Mouse (Mus musculus) MN1 (cell line): ENCODE results near the gene Adora3.

Experiments
- DNase-seq: peaks from one replicate; pipeline ENCODE4 v3.0.0-alpha.2; 2016; ENCODE audit warnings: low spot score

Adora3 gene

DNA sequence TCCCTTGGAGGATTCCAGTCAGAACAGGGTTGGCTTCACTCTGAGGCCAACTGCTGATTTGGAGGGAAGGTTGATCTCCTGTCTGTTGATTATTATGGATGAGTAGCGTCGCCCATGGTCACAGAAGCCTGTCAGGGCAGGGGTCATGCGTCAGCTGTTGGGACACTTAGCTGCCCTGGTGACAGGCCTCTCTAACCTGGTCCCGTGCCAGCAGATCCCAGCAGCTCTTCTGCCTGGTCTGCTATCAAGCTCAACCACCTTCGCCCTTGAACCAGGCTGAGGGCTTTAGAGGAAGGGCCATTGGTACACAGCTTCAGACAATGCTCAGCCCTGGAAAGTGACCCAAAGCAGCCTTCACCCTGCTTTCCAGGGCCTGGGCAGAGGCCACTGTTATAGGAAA is 5.4 kb downstream of the Adora3 start:
- DNase-seq: no peak

DNA sequence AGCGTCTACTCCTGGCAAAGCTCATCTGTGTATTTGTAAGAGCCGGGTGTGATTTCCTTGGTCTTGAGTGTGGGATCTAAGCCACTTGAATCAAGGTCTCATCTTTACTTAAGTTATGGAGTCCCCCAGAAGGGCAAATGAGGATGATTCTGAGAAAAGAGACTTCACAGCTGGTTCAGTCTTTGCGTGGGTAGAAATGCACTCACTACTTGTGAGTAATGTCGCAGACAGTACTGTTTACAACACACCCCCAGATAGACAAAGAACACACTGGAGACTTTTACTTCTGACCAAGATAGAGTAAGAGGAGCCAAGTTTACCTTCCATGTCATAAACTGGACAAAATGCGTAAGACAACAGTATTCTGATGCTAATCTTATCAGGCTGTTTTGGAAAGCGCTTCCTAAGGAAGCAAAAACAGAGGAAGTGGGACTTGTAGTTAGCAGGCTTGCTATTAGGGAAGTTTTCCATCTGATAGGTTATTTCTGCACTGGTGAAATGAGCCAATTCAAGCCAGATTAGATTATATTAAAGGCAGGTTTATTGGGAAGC is 6.7 kb downstream of the Adora3 start:
- DNase-seq: no peak

DNA sequence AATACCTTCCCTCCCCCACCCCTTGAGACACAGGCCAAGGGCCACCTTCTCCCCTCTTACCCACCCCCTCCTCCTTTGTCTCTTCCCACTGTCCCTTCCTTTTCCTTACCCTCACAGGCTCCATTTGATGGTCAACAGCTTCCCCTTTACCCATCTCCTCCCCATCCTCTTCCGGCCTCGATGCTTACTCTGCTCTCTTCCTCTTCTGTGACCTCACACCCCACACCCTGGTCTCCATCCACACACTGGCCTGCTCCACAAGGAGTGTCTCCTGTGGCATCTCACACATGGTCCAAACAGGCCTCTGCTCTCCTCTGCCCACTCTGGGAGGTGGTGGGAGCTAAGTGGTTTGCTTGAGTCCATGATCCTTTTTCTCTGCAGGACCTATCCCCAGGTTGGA is 7.3 kb downstream of the Adora3 start:
- DNase-seq: no peak

DNA sequence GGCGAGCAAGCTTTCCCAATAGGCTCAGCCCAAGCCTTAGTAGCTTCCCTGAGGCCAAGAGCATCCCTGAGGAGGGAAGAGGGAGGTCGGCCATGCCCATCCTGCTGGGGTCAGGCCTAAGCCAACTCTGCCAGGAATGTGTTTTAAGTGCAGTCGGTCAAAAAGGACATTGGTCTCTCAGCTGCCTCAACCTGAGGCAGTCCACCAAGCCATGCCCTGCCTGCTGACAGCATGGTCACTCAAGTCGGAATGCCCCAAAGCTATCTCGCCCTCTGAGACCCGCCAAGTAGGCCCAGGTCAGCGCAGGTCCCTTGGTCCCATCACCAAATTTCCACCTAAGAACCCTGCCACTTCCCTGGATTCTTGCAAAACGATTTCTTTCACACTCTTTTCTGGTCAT is 8.1 kb downstream of the Adora3 start:
- no peak for DNase-seq

DNA sequence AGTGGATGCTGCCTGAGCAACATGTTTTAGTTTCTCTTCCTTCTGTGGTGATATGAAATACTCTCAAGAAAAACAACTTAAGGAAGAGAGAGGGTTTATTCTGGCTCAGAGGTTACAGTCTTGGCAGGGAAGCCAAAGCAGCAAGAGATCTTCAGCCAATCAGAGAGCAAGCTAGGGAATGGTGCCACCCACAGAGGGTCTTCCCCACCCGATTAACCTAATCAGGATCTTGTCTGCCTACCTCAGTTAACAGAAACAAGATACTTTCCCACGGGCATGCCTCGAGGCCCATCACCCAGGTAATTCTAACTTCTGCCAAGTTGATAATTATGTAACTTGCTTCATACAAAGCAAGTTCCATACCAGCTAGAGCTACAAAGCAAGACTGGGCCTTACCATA is 9.8 kb downstream of the Adora3 start:
- DNase-seq: no peak

DNA sequence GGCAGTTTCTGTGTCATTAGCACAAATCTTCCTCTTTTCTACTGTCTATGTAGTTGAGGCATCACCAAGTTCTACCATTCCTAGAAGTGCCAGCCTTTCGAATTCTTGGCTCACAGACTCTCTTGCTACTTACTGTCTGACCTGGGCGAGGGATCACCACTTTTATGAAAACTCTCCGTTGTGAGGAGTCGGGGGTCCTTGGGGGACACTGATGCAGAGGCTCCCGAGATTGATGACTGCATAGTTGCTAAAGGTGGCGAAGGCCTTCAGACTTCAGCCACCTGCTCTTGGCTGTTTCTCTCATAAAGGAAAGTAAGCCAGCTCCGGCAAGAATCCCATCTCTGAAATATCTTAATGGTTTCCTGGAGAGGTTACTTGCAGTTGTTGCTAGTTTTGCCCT is 11.4 kb downstream of the Adora3 start:
- DNase-seq: no peak

DNA sequence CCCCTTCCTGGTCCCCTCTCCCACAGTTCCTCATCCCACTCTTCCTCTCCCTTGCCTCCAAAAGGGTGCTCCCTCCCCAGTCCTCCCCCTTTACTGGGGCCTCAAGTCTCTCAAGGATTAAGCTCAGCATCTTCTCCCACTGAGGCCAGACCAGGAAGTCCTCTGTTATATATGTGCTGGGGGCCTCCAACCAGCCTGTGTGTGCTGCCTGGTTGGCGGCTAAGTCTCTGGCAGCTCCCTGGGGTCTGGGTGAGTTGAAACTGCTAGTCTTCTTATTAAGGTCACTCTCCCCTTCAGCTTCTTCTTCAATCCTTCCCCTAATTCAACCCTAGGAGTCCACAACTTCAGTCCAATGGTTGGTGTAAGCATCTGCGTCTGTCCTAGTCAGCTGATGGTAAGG is 12.5 kb downstream of the Adora3 start:
- DNase-seq: no peak

DNA sequence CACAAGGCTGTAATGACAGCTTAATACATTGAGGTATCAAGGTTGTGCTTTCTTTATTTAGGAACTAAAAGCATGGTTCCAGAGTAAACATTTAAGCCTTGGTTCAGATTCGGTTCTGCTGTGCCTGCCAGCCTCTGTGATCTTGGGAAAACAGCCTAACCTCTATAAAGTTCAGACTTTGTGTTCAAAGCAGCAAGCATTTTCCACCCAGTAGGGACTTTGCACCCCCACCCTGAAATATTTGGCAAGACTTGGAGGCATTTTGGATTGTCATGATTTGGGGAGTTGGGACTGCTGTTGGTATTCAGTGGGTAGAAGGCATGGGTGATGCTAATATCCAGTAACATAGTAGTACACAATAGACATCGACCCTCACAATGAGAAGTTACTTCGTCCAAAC is 18.3 kb downstream of the Adora3 start:
- DNase-seq: no peak

DNA sequence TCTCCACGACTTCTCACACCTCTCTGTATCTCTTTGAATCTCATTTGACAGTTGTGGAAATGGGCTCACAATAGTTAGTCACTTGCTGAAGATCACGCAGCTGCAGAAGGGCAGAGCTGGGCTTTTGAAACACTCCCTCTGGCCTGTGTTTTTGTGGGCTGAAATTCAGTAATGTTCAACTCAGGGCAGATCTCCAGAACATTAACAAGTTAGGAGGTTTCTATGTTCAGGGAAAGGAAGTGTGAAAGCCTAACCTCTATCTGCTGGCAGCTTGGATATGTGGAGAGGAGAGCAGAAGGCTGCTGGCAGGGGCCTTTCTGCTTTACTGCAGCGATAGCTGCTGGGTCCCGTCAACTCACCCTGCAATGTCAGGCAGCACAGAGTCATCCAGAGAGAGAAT is 19.6 kb downstream of the Adora3 start:
- DNase-seq: no peak

DNA sequence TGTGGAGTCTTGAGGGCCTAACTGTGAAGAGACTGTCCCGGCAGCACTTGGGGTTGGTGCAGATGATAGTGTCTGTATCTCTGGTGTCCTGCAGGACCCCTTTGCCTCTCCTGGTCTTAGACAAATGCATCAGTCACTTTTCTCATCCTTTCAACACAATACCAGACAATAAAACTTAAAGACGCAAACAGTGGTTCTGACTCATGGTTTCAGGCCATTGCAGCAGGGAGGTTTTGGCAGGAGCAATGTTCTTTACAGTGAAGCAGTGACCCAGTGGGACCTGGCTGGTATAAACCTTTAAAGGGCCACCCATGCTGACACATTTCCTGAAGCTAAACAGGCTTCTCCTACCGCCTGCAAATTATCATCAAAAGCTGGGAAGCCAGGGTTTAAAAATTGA is 20.5 kb downstream of the Adora3 start:
- DNase-seq: peak; percentile 35

DNA sequence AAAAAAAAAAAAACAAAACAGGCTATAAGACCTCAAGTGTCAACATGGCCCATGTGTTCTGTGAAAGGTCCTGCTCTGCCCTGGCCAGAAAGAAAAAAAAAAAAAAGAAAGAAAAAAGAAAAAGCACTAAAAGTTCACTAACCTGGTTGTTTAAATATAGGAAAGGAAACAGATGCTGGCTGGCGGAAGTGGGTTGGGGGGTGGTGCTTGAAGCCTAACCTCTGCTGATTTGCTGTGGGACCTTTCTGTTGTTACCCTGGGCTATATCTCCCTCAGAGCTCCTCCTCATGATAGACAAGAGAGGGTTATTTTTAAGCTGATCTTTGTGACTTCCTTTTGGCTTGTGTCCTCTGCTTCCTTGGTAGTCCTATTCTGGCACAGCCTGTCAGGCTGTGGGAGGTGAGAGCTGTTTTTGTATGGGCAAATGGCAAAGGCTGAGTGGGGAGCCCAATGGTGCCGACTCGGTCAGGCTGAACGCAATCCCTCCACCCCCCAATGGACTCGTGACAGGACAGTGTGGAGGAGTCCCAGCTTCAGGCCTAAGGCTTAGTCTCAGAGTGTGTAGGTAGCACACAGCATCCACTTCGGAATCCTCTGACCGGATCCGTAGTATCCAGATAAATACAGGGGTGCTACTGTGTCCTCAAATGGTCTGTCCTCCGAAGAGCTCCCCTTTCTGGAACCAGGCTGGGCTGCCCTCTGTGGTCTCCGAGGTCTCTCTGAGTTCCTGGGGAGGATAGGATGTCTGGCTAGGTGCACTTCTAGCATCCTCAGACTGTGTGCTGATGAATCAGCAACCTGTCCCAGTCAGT is 21.3 kb downstream of the Adora3 start:
- no peak for DNase-seq

DNA sequence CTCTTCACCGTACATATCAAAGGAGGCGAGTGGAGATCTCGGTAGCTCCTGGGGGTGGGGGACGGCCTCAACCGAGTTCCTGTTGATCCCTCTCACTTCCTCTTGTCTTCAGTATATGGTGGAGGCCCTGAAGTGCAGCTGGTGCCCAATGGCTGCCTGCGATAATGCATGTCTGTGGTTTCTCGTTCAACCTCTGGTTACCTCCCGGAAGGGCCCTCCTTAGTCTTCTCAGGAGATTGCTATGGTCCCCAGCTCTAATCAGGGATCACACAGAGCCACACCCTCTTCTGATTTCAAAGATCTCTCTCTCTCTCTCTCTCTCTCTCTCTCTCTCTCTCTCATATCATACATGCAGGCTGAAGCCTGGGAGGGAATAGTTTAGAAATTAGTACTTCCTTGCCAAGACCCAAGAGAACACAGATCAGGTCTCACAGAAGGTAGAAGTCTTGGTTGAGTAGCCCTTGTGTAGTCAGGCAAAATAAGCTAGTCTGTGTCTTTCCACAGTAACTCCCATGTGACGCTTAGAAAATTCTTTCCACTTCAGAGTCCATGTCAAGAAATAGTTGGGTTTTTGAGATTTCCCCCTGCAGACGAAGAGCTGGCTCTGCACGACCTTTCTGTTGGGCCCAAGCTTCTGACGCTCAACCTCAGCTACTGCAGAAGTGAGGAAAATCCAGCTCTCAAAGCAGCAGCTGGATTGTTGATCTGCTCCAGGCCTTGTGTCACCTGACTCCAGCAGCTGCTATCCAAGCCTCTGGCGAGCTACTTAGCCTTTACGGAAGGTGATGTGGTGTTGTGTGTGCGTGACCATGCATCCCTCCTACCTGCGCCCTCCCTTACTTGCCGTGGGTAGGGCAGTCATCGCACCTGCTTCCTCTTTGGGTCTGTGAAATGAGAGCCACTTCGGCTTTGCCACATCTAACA is 22.2 kb downstream of the Adora3 start:
- no peak for DNase-seq

DNA sequence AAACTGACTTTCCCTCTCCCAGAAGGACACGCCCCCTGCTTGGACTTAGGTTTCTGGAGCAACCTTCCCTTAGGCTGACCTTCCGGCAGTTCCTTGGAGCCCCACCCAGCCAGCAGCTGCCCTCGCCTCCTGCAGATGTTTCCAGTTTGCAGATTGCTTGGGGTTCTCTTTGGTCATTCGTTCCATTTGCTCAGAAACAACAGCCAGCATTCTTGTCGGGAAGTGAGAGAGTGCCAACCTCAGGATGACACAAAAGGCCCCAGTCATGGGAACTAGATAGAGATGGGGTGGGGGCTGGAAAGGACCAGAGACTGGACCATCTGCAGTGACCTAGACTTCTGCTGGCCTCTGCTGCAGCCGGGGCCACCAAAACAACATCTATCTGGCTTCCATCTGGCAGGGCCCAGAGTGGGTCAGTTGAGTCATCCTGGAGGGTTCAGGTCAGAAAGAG is 23.3 kb downstream of the Adora3 start:
- peak; percentile 52 for DNase-seq

DNA sequence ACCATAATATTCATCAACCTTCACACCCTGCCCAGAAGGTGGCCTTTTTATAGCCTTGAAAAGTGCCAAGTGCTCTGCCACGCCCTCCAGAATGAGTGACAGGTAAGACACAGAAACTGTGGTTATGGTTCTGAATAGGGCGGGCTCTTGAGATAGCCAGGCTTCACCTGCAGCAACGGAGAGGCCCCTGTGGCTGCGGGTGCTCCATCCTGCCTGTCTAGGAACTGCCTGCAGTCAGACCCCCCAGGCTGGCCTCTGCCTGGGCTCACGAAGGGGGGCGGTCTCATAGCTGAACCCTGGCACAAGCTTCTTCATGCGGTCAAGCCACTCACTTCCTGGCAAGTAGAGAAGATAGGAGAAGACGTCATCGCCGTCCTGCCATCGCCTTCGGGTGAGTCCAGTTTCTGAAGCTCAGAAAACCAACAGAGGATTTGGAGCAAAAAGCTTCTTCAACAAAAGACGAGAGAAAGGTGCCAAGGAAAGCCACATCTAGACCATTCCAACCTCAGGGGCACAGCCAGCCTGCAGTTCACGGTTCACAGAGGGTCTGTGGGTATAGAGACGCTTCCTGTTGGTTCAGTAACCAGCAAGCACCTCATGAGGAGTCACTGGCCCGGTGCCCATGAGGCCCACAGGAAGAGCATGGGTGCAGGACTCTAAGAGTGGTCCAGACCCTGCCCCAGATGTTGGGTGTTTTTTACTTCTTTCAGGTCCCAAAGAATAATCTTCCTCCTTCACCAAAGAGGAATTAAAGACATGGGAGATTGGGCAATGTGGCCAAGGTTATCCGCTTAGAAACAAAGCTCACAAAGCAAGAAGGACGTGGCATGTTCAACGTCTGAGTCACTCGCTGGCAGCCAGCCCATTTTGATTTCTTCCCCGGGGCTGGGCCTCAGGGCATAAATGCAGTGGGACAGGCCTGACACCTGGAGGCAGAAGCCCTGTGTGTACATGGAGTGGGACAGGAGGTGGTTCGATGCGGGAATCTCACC is 24.2 kb downstream of the Adora3 start:
- DNase-seq: peak; percentile 94

DNA sequence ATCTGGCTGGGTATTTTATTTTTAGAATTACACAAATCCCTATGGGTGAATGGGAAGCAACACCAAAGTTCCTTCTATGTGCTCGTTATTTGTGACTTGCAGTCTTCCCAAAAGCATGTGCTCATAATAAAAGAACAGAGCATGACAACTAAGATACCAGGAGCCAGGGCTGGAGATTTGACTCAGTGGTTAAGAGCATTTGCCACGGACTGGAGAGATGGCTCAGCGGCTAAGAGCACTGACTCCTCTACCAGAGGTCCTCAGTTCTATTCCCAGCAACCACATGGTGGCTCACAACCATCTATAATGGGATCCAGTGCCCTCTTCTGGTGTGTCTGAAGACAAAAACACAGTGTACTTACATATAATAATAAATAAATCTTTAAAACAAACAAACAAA is 26.2 kb downstream of the Adora3 start:
- no peak for DNase-seq

DNA sequence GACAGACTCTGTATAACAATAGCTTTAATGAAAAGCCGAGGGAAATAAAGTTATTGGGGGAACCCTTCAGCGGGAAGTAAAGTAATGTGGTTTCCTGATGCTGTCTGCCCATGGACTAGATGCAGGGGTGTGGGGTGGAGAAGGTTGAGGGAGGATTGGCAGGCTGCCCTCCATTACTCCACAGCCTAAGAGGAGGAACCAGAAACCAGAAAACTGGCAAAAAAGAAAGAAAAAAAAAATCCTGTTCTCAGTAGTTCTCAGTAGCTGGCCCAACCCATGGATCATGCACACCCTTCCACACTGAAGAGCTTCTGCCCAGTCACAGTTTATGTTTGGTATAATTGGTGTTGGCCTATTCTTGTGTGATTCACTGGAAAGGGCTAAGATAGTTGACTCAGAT is 27.7 kb downstream of the Adora3 start:
- DNase-seq: no peak

DNA sequence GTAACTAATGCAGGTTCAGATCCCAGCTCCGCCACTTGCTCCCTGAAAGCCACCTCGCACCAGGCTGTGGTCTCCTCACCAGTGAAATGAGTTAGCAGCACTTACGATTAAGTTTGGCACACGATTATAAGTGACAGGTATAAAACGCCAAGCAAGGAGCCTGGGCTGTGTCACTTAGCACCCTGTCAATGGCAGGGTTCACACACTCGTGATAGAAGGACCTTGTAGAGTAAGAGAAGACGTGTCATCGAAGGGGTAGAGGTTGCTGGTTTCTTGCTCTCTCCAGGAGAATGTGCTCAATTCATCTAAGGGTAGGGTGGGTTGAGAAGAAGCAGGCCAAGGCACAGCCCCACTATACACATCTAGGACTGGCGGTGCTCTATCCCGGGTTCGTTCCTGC is 28.2 kb downstream of the Adora3 start:
- no peak for DNase-seq

DNA sequence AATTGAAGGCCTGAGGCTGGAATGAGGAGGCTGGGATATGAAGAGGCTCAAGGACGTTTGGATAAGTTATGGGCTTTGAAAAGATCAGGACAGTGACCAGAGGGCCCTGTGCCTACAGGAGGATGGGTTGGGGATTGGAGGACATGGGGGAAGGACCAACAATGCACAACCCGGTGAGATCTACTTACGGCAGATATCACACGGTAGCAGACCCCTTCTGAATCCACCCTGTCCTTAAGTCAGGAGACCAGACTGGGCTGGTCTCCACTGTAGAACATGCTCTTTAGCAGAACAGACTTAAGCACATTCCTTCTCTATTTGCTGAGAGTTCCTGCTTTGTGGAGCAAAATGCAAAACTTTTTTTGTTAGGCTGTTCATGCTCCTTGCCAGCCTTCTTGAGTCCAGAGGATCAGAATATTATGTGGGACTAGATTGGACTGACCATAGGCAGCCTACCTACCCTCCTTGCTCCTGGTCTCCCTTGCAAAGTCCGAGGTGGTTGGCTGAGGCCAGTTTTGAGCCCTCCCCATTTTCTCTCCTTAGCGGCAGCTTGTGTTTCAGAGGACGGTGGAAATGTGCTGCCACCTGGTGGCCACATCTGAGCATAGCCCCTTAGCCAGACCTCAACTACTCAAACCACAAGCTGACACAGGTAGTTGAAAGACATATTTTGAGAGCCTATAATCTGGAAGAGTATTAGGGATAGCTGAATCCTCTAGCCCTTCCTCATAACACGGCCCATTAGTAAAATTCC is 28.9 kb downstream of the Adora3 start:
- DNase-seq: peak; percentile 76

DNA sequence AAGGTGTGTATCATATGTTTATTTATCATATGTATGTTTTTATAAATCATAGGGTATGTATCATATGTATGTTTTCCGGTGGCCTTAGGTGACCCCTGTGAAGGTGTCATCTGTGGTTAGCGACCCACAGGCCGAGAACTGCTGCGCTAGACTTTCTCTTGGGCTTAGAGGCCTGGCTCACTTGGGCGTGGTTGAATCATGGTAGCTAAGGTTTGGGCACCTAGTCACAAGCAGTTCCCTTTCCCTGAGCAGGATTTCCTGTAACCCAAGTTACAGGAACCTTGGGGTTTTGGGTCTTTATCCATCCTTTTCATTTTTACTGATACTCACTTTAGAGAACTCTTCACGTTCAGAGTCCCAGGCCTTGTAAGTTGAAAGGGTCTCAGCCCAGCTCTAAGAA is 29.6 kb downstream of the Adora3 start:
- no peak for DNase-seq

DNA sequence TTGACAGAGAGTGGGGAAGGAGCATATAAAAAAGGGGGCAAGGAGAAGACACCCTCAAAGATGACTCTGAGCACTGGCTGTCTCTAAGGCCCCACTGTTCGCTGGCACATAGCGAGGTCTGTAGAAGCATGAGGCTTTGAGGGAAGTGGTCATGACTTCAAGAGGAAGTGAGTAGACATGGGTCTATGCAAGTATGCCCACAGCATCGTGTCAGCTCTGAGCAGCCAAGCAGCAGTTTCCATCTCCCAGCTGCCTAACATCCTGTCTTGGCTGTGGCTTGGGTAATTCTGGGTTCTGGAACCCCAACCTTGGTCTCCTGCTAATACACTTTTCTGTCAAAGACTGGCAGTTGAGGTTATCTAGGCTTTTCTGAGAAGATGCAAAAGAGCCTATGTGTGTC is 30.1 kb downstream of the Adora3 start:
- no peak for DNase-seq

DNA sequence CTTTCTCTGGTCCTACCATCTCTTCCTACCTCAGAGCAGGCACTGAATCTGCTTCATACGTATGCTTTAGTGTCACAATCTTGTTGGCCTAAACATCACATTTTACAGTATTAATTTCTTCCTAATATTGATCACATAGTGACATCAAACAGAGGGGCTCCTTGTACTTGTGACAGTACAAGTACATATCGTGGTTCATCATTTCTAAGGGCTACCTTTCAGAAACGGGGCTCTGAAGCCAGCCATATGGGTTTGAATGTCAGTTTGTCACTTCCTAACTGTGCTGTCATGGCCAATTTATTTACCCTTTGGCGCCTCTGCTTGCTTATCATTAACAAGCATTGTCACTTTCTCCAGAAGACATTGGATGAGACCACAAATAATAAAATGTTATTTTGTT is 30.8 kb downstream of the Adora3 start:
- no peak for DNase-seq
